Mouse (Mus musculus): Measurements from ENCODE around the gene Cfl1.

GRCm38 (mm10) chr19:5544031-5544430 lies 53.8 kb downstream of the Cfl1 start:
- TF ChIP-seq POLR2A (IDR thresholded peaks at IDR 0.05; ENCODE audit: insufficient read depth, low read depth, low read length) (no peak), CTCF (IDR thresholded peaks at IDR 0.05) (no peak), EP300 (IDR thresholded peaks at IDR 0.05; ENCODE audit: insufficient read depth, low read depth, low read length) (no peak)

All from heart, adult 2 months (tissue).